Mouse (Mus musculus): ENCODE results near the gene Hexdc.

DNA sequence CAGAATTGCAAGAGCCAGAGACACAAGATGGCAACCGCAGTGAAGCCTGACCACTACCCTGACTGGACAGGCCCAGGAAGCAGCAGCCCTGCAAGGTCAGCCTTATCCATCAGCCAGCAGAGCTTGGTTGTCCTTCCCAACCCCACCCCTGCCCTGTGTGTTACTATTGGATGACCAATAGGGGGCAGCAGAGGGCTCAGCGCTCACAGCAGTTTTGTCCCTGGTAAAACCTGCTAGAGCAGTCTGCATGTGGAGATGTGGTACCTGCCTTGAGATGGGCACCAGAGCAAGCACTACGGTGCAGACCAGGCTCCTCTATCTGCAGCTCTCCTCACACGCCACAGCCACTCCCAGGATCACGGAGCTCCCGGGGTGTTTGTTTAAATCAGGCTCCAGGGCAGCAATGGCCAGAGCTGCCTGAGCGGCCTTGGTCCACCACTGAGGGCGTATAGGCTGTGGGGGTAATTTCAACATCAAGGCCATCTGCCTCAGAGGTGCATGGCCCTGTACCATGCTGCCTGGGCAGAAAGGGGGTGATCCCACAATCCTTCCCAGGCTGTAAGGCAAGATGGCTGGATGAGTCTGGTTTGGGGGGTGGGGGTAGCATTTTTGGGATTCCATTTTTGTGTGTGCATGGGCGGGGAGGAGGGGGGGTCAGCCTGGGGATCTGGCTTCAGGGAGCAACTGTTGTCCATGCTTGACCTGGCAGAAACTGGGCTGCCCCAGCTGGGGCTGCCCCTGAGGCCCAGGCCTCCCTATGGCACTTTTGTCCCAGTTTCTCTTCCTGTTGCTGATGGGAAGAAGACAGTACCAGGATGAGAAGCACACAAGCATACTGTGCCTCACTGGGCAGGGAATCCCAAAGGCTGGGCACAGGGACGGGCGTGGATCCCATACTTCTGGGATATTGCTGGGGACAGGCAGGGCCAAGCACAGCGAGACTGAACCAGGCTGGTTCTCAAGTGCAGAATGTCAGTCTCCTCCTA is 27.7 kb upstream of the Hexdc start:
- TF ChIP-seq CTCF (conservative IDR thresholded peaks at IDR 0.05; ENCODE audit: low read length) (peak; percentile 96), NANOG (IDR thresholded peaks at IDR 0.05; ENCODE audit: borderline replicate concordance, low read length) (no peak)
